ENCODE assay signal across 13 mouse cellular contexts in the genomic region with DNA sequence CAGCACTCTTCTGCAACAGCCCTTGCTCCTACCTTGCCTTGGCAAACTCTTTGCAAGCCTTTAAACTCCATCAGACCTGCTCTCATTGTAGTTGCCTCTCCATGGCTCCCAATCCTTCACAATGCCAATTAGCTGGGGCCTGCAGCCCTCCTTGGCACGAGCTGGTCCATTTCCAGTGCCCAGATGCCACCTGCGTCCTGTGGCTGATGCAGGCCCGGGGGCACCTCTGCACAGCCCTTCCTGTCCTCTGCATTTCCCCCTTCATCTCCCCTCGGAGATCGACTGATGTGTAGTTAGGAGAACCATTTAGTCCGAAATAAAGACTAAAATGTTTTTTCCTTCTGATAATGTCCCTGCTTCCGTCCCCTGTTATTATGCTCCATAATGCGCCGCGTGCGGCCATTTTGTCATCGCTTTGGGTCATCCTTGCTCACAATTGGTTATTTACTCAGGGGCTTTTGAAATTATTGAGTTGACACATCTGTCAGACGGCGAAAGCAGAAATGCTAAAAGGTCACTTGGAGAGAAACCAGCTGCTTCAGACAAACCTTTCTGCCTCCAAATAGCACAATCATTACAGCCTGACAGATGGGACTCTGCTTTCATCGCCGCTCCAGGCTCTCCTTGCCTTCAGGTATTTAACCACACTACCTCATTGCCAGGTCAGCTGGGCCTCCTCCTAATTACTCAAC.
DNase-seq lines count a peak whose midpoint lies in the region; ATAC-seq and TF ChIP-seq lines count a peak whose summit lies in the region.
"Had no signal": no experiment of that assay in that cellular context is flagged by ENCODE, and none has a peak within 500 bp of the region (broad histone marks: within the 10 kb centered on the region; RNA-seq: fewer than 3 reads in every experiment).

No protein-coding gene starts in this region.

- H3K27ac ChIP-seq in kidney, postnatal 0 days = no peak overlapping the region
- H3K27ac ChIP-seq in forebrain, embryonic 14.5 days (ENCODE audit: low read depth, low read length) = no peak overlapping the region; the same call in 1 of the 2 replicates
- peak overlapping the region; percentile 76 for H3K27ac ChIP-seq in hindbrain, embryonic 13.5 days
- H3K27ac ChIP-seq in neural tube, embryonic 12.5 days = no peak overlapping the region
- H3K27ac ChIP-seq: embryonic facial prominence, embryonic 13.5 days had no signal

- ATAC-seq in kidney, postnatal 0 days (replicated peaks; ENCODE audit: low FRiP score, low read depth) = no peak
- ATAC-seq in forebrain, embryonic 14.5 days = peak; percentile 50; the same call in 1 of the 2 replicates
- peak; percentile 56; the same call in 1 of the 2 replicates for ATAC-seq in hindbrain, embryonic 13.5 days (ENCODE audit: low FRiP score)
- peak; percentile 63 for ATAC-seq in neural tube, embryonic 12.5 days (ENCODE audit: low FRiP score, low read depth)

- H3K9me3 ChIP-seq in kidney, postnatal 0 days (replicated peaks; ENCODE audit: low read length) = no peaks in the 10 kb centered on the region
- no peaks in the 10 kb centered on the region for H3K9me3 ChIP-seq in forebrain, embryonic 14.5 days (replicated peaks; ENCODE audit: control insufficient read depth, low read length)
- no peaks in the 10 kb centered on the region for H3K9me3 ChIP-seq in hindbrain, embryonic 13.5 days
- H3K9me3 ChIP-seq in neural tube, embryonic 12.5 days = no peaks in the 10 kb centered on the region
- H3K9me3 ChIP-seq: embryonic facial prominence, embryonic 13.5 days had no signal

- TF ChIP-seq CTCF in kidney, postnatal 0 days (IDR thresholded peaks at IDR 0.05; ENCODE audit: low read depth) = no peak

- peak; percentile 21 for DNase-seq in kidney, postnatal 0 days (ENCODE audit: low spot score)
- DNase-seq in kidney, adult 9 months = no peak
- DNase-seq in forebrain, embryonic 14.5 days (ENCODE audit: low spot score) = peak; percentile 46
- DNase-seq in adrenal gland, adult 2 months = no peak
- no peak for DNase-seq in adipocyte (ENCODE audit: low spot score)
- DNase-seq: adrenal gland, postnatal 25 days; kidney, postnatal 36 days; lung, postnatal 14 days had no signal

- WGBS in kidney, postnatal 0 days = 67% methylated on average over 16 of the region's 16 CpGs
- WGBS in forebrain, embryonic 14.5 days = 73% methylated on average over 16 of the region's 16 CpGs
- WGBS in hindbrain, embryonic 13.5 days = 54% methylated on average over 16 of the region's 16 CpGs
- 70% methylated on average over 16 of the region's 16 CpGs for WGBS in neural tube, embryonic 12.5 days

- H3K4me2 ChIP-seq in kidney, postnatal 0 days (ENCODE audit: low read length) = no peak overlapping the region
- H3K4me2 ChIP-seq in forebrain, embryonic 14.5 days (ENCODE audit: low read length) = no peak overlapping the region
- 0 out of 2 replicates have a peak overlapping the region, but pooled peaks have one; percentile 8 for H3K4me2 ChIP-seq in hindbrain, embryonic 13.5 days
- H3K4me2 ChIP-seq in neural tube, embryonic 12.5 days (replicated peaks) = no peak overlapping the region
- H3K4me2 ChIP-seq: embryonic facial prominence, embryonic 13.5 days; liver, embryonic 11.5 days had no signal

- H3K4me3 ChIP-seq in kidney, postnatal 0 days (replicated peaks; ENCODE audit: low read depth, low read length) = no peak overlapping the region
- no peak overlapping the region for H3K4me3 ChIP-seq in forebrain, embryonic 14.5 days (ENCODE audit: low read depth, low read length)
- no peak overlapping the region for H3K4me3 ChIP-seq in hindbrain, embryonic 13.5 days
- H3K4me3 ChIP-seq in neural tube, embryonic 12.5 days = no peak overlapping the region
- H3K4me3 ChIP-seq: embryonic facial prominence, embryonic 13.5 days; myocyte had no signal

- no peaks in the 10 kb centered on the region for H3K36me3 ChIP-seq in kidney, postnatal 0 days (ENCODE audit: insufficient read depth, low read length)
- no peaks in the 10 kb centered on the region for H3K36me3 ChIP-seq in forebrain, embryonic 14.5 days (ENCODE audit: control insufficient read depth, insufficient read depth, low read length)
- no peaks in the 10 kb centered on the region for H3K36me3 ChIP-seq in hindbrain, embryonic 13.5 days
- no peaks in the 10 kb centered on the region for H3K36me3 ChIP-seq in neural tube, embryonic 12.5 days
- H3K36me3 ChIP-seq: embryonic facial prominence, embryonic 13.5 days had no signal

- H3K9ac ChIP-seq in kidney, postnatal 0 days (ENCODE audit: low read depth, low read length) = no peak overlapping the region
- H3K9ac ChIP-seq in forebrain, embryonic 14.5 days (ENCODE audit: low read length) = no peak overlapping the region
- no peak overlapping the region for H3K9ac ChIP-seq in hindbrain, embryonic 13.5 days
- no peak overlapping the region for H3K9ac ChIP-seq in neural tube, embryonic 12.5 days
- H3K9ac ChIP-seq: embryonic facial prominence, embryonic 13.5 days had no signal

- no peaks in the 10 kb centered on the region for H3K27me3 ChIP-seq in kidney, postnatal 0 days (ENCODE audit: insufficient read depth, low read length)
- H3K27me3 ChIP-seq in forebrain, embryonic 14.5 days (replicated peaks; ENCODE audit: control insufficient read depth, insufficient read depth, low read length) = no peaks in the 10 kb centered on the region
- no peaks in the 10 kb centered on the region for H3K27me3 ChIP-seq in hindbrain, embryonic 13.5 days
- no peaks in the 10 kb centered on the region for H3K27me3 ChIP-seq in neural tube, embryonic 12.5 days (replicated peaks)
- H3K27me3 ChIP-seq: embryonic facial prominence, embryonic 13.5 days had no signal

- no peaks in the 10 kb centered on the region for H3K4me1 ChIP-seq in kidney, postnatal 0 days (replicated peaks; ENCODE audit: insufficient read depth, low read length)
- peaks cover 3% of the 10 kb centered on the region; the same call in 1 of the 2 replicates for H3K4me1 ChIP-seq in forebrain, embryonic 14.5 days (ENCODE audit: control insufficient read depth, insufficient read depth, low read length)
- H3K4me1 ChIP-seq in hindbrain, embryonic 13.5 days (replicated peaks) = peaks cover 13% of the 10 kb centered on the region
- peaks cover 5% of the 10 kb centered on the region; the same call in 1 of the 2 replicates for H3K4me1 ChIP-seq in neural tube, embryonic 12.5 days

Comparison
In these comparisons a context has a peak if more than half of its experiments do, and no peak if none do; other contexts are left out.
1. DNase-seq: peak in kidney, postnatal 0 days (single experiment) and forebrain, embryonic 14.5 days (single experiment); none in kidney, adult 9 months (single experiment), adrenal gland, adult 2 months (single experiment) and adipocyte (single experiment).